Mouse (Mus musculus): ENCODE measurements around the gene Dkk3. TPM values are rescaled to one million over a fixed set of nuclear protein-coding genes. Genes with fewer than 3 reads are reported as not detected.

Dkk3 gene
- polyA plus RNA-seq, 1 experiment from 2014 or later: 12.0 TPM

DNA sequence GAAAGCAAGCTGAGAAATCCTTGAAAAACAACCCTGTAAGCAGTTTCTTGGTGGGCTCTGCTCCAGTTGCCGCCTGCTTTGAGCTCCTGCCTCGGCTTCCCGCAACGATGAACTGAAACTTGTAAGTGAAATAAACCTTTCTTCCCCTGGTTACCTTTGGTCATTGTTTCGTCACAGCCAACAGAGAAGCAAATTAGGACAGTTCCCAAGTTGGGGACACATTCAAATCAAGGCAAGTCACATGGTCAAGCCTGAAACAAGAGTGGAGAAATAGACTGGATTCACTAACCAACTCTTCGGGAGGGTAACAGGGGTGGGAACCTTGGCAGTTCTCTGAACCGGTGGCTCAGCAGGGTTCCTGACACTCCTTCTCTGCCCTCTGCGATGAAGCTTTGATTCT, 38.6 kb upstream of the Dkk3 start:
- H3K4me2 ChIP-seq: no peak overlapping the region
- no peak overlapping the region for H3K4me3 ChIP-seq (ENCODE audit: low read depth, low read length)
- H3K36me3 ChIP-seq (ENCODE audit: control insufficient read depth, insufficient read depth, low read length): no peaks in the 10 kb centered on the region
- no peaks in the 10 kb centered on the region for H3K27me3 ChIP-seq (replicated peaks; ENCODE audit: control insufficient read depth, insufficient read depth, low read length)
- no peak overlapping the region for H3K27ac ChIP-seq (ENCODE audit: low read depth, low read length)
- H3K9ac ChIP-seq (ENCODE audit: low read depth, low read length): no peak overlapping the region
- H3K9me3 ChIP-seq (ENCODE audit: control insufficient read depth, low read length): no peaks in the 10 kb centered on the region
- ATAC-seq (replicated peaks; ENCODE audit: low FRiP score): no peak
- 0 out of 2 replicates have a peak, but pooled peaks cover 2% of the 10 kb centered on the region for H3K4me1 ChIP-seq (replicated peaks; ENCODE audit: control insufficient read depth, insufficient read depth, low read length)
- DNase-seq (ENCODE audit: low spot score): no peak
- WGBS: 71% methylated on average over 8 of the region's 8 CpGs

DNA sequence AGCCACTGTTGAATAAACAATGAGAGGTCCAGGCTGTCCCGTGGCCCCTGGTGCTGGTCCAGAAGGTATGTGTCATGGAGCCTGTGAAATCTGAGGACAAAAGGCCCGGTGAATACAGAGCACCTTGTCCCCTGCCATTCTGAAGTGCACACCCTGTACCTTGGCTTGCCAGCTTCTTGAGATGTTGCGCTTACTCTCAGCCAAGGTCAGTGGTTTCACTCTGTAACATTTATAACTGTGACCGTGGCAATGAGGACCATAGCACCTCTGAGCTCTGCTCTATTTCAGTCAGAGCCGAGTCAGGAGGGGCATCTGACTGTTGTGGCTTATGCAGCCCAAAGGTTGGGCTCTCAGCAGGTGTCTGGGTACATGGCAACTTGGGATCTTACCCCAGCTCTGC, 35.4 kb upstream of the Dkk3 start:
- DNase-seq (ENCODE audit: low spot score) (no peak), ATAC-seq (replicated peaks; ENCODE audit: low FRiP score) (no peak)
- Histone ChIP-seq H3K27ac (ENCODE audit: low read depth, low read length) (no peak overlapping the region), H3K4me1 (replicated peaks; ENCODE audit: control insufficient read depth, insufficient read depth, low read length) (no peaks in the 10 kb centered on the region), H3K27me3 (replicated peaks; ENCODE audit: control insufficient read depth, insufficient read depth, low read length) (no peaks in the 10 kb centered on the region), H3K9me3 (ENCODE audit: control insufficient read depth, low read length) (no peaks in the 10 kb centered on the region), H3K4me2 (no peak overlapping the region), H3K9ac (ENCODE audit: low read depth, low read length) (no peak overlapping the region), H3K36me3 (ENCODE audit: control insufficient read depth, insufficient read depth, low read length) (no peaks in the 10 kb centered on the region), H3K4me3 (ENCODE audit: low read depth, low read length) (no peak overlapping the region)
- 71% methylated on average over 5 of the region's 5 CpGs for WGBS

GRCm38 (mm10) chr7:112192778-112193177, 33.9 kb upstream of the Dkk3 start:
- 77% methylated on average over 5 of the region's 5 CpGs for WGBS
- ATAC-seq (replicated peaks; ENCODE audit: low FRiP score): no peak
- Histone ChIP-seq H3K27ac (ENCODE audit: low read depth, low read length) (no peak overlapping the region), H3K9ac (ENCODE audit: low read depth, low read length) (no peak overlapping the region), H3K36me3 (ENCODE audit: control insufficient read depth, insufficient read depth, low read length) (no peaks in the 10 kb centered on the region), H3K4me3 (ENCODE audit: low read depth, low read length) (no peak overlapping the region), H3K4me2 (no peak overlapping the region), H3K9me3 (ENCODE audit: control insufficient read depth, low read length) (no peaks in the 10 kb centered on the region), H3K4me1 (replicated peaks; ENCODE audit: control insufficient read depth, insufficient read depth, low read length) (no peaks in the 10 kb centered on the region), H3K27me3 (replicated peaks; ENCODE audit: control insufficient read depth, insufficient read depth, low read length) (no peaks in the 10 kb centered on the region)
- DNase-seq (ENCODE audit: low spot score): no peak

DNA sequence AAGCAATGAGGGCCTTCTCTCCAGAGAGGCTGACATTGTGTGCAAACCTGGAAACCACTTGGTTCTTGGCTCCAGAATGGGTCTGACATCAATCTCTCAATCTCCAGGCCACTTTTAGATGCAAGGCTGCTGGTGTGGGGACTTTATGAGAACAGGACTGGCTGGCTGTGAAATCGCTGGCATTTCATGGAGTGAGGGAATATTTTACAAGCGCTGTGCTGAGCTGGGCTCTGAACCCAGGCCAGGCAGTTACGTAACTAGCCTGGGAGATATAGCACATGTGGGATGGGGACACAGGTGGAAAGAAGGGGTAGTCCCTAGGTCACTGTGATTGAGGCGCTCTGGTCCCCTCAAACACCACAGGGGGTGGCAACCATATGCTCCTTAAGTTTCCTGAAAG, 33.4 kb upstream of the Dkk3 start:
- H3K4me3 ChIP-seq (ENCODE audit: low read depth, low read length): no peak overlapping the region
- H3K4me2 ChIP-seq: no peak overlapping the region
- no peak overlapping the region for H3K9ac ChIP-seq (ENCODE audit: low read depth, low read length)
- H3K27ac ChIP-seq (ENCODE audit: low read depth, low read length): no peak overlapping the region
- DNase-seq (ENCODE audit: low spot score) (no peak), ATAC-seq (replicated peaks; ENCODE audit: low FRiP score) (no peak)
- H3K4me1 ChIP-seq (replicated peaks; ENCODE audit: control insufficient read depth, insufficient read depth, low read length): no peaks in the 10 kb centered on the region
- no peaks in the 10 kb centered on the region for H3K36me3 ChIP-seq (ENCODE audit: control insufficient read depth, insufficient read depth, low read length)
- H3K9me3 ChIP-seq (ENCODE audit: control insufficient read depth, low read length): no peaks in the 10 kb centered on the region
- no peaks in the 10 kb centered on the region for H3K27me3 ChIP-seq (replicated peaks; ENCODE audit: control insufficient read depth, insufficient read depth, low read length)
- 81% methylated on average over 4 of the region's 4 CpGs for WGBS

DNA sequence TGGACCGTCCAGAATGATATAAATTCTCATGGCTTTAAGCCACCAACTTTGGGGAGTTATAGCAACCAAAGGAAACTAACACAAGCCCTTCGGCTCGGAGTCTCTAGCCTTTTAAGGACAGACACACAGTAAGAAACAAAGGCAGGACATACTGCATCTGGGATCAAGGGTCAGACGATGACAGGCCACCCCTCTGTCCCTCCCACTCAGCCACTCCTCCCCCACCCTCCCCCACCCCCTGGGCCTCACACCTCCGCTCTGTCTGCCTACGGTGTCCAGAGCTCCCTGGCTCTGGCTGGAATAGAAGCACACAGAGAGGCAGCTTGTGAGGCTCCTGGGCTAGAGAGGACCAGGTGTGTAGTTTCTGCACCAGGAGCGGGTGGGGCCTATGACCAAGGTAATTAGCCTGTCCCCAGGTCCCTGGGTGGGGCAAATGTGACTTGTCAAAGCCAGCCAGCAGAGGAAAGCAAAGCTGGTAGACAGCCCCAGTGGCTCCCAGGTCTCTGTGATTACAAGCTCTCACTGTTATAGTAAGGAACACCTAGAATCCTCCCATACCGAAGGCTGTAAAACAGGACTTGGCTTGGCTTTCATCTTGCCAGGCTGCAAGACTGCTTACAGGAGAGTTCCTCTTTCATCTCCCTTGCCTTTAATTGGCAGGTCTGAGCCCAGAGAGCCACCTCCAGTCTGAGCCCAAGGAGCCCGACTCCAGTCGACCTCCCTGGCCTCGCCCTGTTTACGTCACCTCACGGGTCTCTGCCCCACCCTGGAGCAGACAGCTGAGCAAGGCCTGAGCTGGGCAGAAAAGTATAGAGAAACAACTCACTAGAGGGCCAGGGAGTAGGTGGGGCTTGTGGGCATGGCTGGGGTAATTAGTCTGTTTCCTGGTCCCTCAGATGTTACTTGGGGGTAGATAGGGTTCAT, 28.9 kb upstream of the Dkk3 start:
- Histone ChIP-seq H3K9me3 (ENCODE audit: control insufficient read depth, low read length) (no peaks in the 10 kb centered on the region), H3K4me3 (ENCODE audit: low read depth, low read length) (no peak overlapping the region), H3K4me2 (no peak overlapping the region), H3K4me1 (replicated peaks; ENCODE audit: control insufficient read depth, insufficient read depth, low read length) (peaks cover 4% of the 10 kb centered on the region), H3K9ac (ENCODE audit: low read depth, low read length) (no peak overlapping the region), H3K36me3 (ENCODE audit: control insufficient read depth, insufficient read depth, low read length) (no peaks in the 10 kb centered on the region), H3K27me3 (replicated peaks; ENCODE audit: control insufficient read depth, insufficient read depth, low read length) (no peaks in the 10 kb centered on the region), H3K27ac (ENCODE audit: low read depth, low read length) (no peak overlapping the region)
- 59% methylated on average over 13 of the region's 13 CpGs for WGBS
- DNase-seq (ENCODE audit: low spot score) (no peak), ATAC-seq (replicated peaks; ENCODE audit: low FRiP score) (no peak)

- H3K36me3 ChIP-seq (ENCODE audit: control insufficient read depth, insufficient read depth, low read length): no peaks in the 10 kb centered on the region
- no peak overlapping the region for H3K9ac ChIP-seq (ENCODE audit: low read depth, low read length)
- H3K27ac ChIP-seq (ENCODE audit: low read depth, low read length): no peak overlapping the region
- H3K9me3 ChIP-seq (ENCODE audit: control insufficient read depth, low read length): no peaks in the 10 kb centered on the region
- H3K4me1 ChIP-seq (replicated peaks; ENCODE audit: control insufficient read depth, insufficient read depth, low read length): peaks cover 4% of the 10 kb centered on the region
- 83% methylated on average over 7 of the region's 7 CpGs for WGBS
- ATAC-seq (replicated peaks; ENCODE audit: low FRiP score) (no peak), DNase-seq (ENCODE audit: low spot score) (no peak)
- H3K4me3 ChIP-seq (ENCODE audit: low read depth, low read length): no peak overlapping the region
- H3K4me2 ChIP-seq: no peak overlapping the region
- H3K27me3 ChIP-seq (replicated peaks; ENCODE audit: control insufficient read depth, insufficient read depth, low read length): no peaks in the 10 kb centered on the region
These were observed 28.0 kb upstream of the Dkk3 start for GRCm38 (mm10) chr7:112186871-112187270.

GRCm38 (mm10) chr7:112185226-112185745, 26.4 kb upstream of the Dkk3 start:
- Histone ChIP-seq H3K36me3 (ENCODE audit: control insufficient read depth, insufficient read depth, low read length) (no peaks in the 10 kb centered on the region), H3K9ac (ENCODE audit: low read depth, low read length) (no peak overlapping the region), H3K4me3 (ENCODE audit: low read depth, low read length) (no peak overlapping the region), H3K27ac (ENCODE audit: low read depth, low read length) (no peak overlapping the region), H3K4me2 (no peak overlapping the region), H3K9me3 (ENCODE audit: control insufficient read depth, low read length) (no peaks in the 10 kb centered on the region), H3K27me3 (replicated peaks; ENCODE audit: control insufficient read depth, insufficient read depth, low read length) (no peaks in the 10 kb centered on the region), H3K4me1 (replicated peaks; ENCODE audit: control insufficient read depth, insufficient read depth, low read length) (peaks cover 6% of the 10 kb centered on the region)
- WGBS: 64% methylated on average over 9 of the region's 9 CpGs
- ATAC-seq (replicated peaks; ENCODE audit: low FRiP score) (no peak), DNase-seq (ENCODE audit: low spot score) (no peak)

- WGBS: 77% methylated on average over 6 of the region's 6 CpGs
- no peak overlapping the region for H3K27ac ChIP-seq (ENCODE audit: low read depth, low read length)
- H3K4me3 ChIP-seq (ENCODE audit: low read depth, low read length): no peak overlapping the region
- H3K36me3 ChIP-seq (ENCODE audit: control insufficient read depth, insufficient read depth, low read length): no peaks in the 10 kb centered on the region
- H3K9ac ChIP-seq (ENCODE audit: low read depth, low read length): no peak overlapping the region
- ATAC-seq (replicated peaks; ENCODE audit: low FRiP score) (no peak), DNase-seq (ENCODE audit: low spot score) (no peak)
- no peaks in the 10 kb centered on the region for H3K9me3 ChIP-seq (ENCODE audit: control insufficient read depth, low read length)
- no peak overlapping the region for H3K4me2 ChIP-seq
- H3K27me3 ChIP-seq (replicated peaks; ENCODE audit: control insufficient read depth, insufficient read depth, low read length): no peaks in the 10 kb centered on the region
- H3K4me1 ChIP-seq (replicated peaks; ENCODE audit: control insufficient read depth, insufficient read depth, low read length): peaks cover 6% of the 10 kb centered on the region
These were observed 25.8 kb upstream of the Dkk3 start for GRCm38 (mm10) chr7:112184519-112185225.

Measured in liver, embryonic 11.5 days (tissue).